Mouse (Mus musculus): ENCODE measurements around the gene 4930579F01Rik. TPM values are rescaled to one million over a fixed set of nuclear protein-coding genes. Genes with fewer than 3 reads are reported as not detected.

Gene 4930579F01Rik
- polyA plus RNA-seq, 1 experiment: not detected

- H3K4me3 ChIP-seq (replicated peaks; ENCODE audit: insufficient read depth, low read depth, low read length): no peak overlapping the region
- 77% methylated on average over 7 of the region's 7 CpGs for WGBS
Measured at GRCm38 (mm10) chr3:138225331-138225730, 31.7 kb upstream of the 4930579F01Rik start.

DNA sequence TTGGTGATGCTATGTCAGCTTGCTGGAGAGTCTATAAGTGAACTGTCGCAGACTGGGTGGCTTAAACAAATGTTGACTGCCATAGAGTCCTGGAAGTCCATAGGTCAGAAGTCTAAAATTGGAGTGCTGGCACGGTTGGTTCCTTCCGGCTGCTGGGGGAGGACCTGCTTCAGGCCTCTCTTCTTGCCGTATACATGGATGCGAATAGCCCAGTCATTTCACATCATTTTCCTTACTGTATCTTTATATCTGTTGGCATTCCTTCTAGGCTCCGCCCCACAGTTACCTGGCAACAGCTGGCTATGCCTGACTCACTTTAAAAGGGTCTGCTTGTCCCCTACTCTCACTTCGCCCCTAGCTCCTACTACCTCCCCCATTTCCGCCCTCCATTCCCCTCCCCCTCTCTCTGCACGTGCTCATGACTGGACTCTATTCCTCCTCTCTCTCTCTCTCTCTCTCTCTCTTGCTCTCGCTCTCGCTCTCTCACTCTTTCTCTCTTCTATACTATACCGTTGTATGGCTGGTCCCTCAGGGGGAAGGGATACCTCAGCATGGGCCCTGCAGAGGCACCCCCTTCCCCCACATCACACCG, 30.8 kb upstream of the 4930579F01Rik start:
- no peaks in the 10 kb centered on the region for H3K27me3 ChIP-seq (ENCODE audit: control insufficient read depth, insufficient read depth, low read length)
- 83% methylated on average over 13 of the region's 13 CpGs for WGBS
- H3K4me3 ChIP-seq (replicated peaks; ENCODE audit: insufficient read depth, low read depth, low read length): no peak overlapping the region
- TF ChIP-seq POLR2A (IDR thresholded peaks at IDR 0.05; ENCODE audit: borderline replicate concordance, insufficient read depth, low read length) (no peak), CTCF (IDR thresholded peaks at IDR 0.05; ENCODE audit: borderline replicate concordance, insufficient read depth, low read depth, low read length) (no peak)
- DNase-seq: no peak
- no peaks in the 10 kb centered on the region; the same call in 1 of the 2 replicates for H3K4me1 ChIP-seq (ENCODE audit: control insufficient read depth, insufficient read depth, low read length)
- H3K27ac ChIP-seq (ENCODE audit: insufficient read depth, low read length): no peak overlapping the region

More at GRCm38 (mm10) chr3:138225331-138225730, 31.7 kb upstream of the 4930579F01Rik start:
- Histone ChIP-seq H3K4me1 (ENCODE audit: control insufficient read depth, insufficient read depth, low read length) (no peaks in the 10 kb centered on the region; the same call in 1 of the 2 replicates), H3K27me3 (ENCODE audit: control insufficient read depth, insufficient read depth, low read length) (no peaks in the 10 kb centered on the region), H3K27ac (ENCODE audit: insufficient read depth, low read length) (no peak overlapping the region)
- DNase-seq: no peak
- TF ChIP-seq CTCF (IDR thresholded peaks at IDR 0.05; ENCODE audit: borderline replicate concordance, insufficient read depth, low read depth, low read length) (no peak), POLR2A (IDR thresholded peaks at IDR 0.05; ENCODE audit: borderline replicate concordance, insufficient read depth, low read length) (no peak)

- WGBS: 61% methylated on average over 5 of the region's 5 CpGs
- DNase-seq: peak; percentile 24 to 56
- no peak for TF ChIP-seq POLR2A (IDR thresholded peaks at IDR 0.05; ENCODE audit: borderline replicate concordance, insufficient read depth, low read length)
- peak; percentile 60; the same call in 1 of the 2 replicates for TF ChIP-seq CTCF (IDR thresholded peaks at IDR 0.05; ENCODE audit: borderline replicate concordance, insufficient read depth, low read depth, low read length)
- no peak overlapping the region for H3K27ac ChIP-seq (ENCODE audit: insufficient read depth, low read length)
- H3K27me3 ChIP-seq (ENCODE audit: control insufficient read depth, insufficient read depth, low read length): no peaks in the 10 kb centered on the region
- H3K4me3 ChIP-seq (replicated peaks; ENCODE audit: insufficient read depth, low read depth, low read length): no peak overlapping the region
- H3K4me1 ChIP-seq (ENCODE audit: control insufficient read depth, insufficient read depth, low read length): no peaks in the 10 kb centered on the region; the same call in 1 of the 2 replicates
Measured at GRCm38 (mm10) chr3:138222952-138223351, 29.3 kb upstream of the 4930579F01Rik start.

DNA sequence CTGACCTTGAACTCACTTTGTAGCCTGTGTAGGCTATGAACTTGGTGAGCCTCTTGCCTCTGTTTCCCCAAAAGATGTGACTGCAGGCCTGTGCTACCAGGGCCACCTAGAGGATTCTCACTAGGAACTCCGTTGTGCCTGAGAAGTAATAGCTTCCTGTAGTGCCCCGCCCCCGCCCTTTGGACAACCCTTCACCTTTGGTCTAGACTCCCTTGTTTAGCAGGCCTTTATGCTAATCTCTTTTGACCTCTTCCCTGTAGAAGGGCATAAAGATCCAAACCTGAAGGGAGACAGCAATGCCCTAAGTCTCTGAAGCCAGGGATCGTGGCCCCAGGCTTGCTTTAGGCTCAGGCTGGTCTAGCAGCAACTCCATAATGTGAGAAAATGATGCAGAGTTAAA, 28.9 kb upstream of the 4930579F01Rik start:
- H3K4me3 ChIP-seq (replicated peaks; ENCODE audit: insufficient read depth, low read depth, low read length): no peak overlapping the region
- DNase-seq: no peak
- no peaks in the 10 kb centered on the region for H3K27me3 ChIP-seq (ENCODE audit: control insufficient read depth, insufficient read depth, low read length)
- no peak for TF ChIP-seq POLR2A (IDR thresholded peaks at IDR 0.05; ENCODE audit: borderline replicate concordance, insufficient read depth, low read length)
- no peak for TF ChIP-seq CTCF (IDR thresholded peaks at IDR 0.05; ENCODE audit: borderline replicate concordance, insufficient read depth, low read depth, low read length)
- H3K4me1 ChIP-seq (ENCODE audit: control insufficient read depth, insufficient read depth, low read length): no peaks in the 10 kb centered on the region; the same call in 1 of the 2 replicates
- WGBS: 83% methylated on average over 4 of the region's 4 CpGs
- H3K27ac ChIP-seq (ENCODE audit: insufficient read depth, low read length): no peak overlapping the region

DNA sequence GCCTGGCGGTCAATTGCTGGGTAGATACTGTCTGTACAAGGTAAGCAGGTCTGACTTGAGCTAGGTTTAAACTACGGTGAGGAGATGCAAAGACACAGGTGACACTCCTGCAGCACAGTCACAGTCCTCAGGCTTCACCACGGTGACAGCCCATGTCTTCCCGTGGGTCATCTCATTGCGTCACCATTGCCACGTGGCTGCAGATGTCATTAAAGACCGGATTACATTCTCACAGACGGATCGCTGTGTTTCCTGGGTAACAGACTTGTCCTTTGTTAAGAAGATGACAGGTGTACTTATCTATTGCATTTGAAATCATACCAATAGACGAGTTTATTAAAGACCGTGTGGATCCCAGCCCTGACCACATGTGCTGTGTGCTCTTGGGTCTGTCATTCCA, 27.5 kb upstream of the 4930579F01Rik start:
- TF ChIP-seq POLR2A (IDR thresholded peaks at IDR 0.05; ENCODE audit: borderline replicate concordance, insufficient read depth, low read length): no peak
- TF ChIP-seq CTCF (IDR thresholded peaks at IDR 0.05; ENCODE audit: borderline replicate concordance, insufficient read depth, low read depth, low read length): no peak
- DNase-seq: no peak
- no peak overlapping the region for H3K4me3 ChIP-seq (replicated peaks; ENCODE audit: insufficient read depth, low read depth, low read length)
- H3K27ac ChIP-seq (ENCODE audit: insufficient read depth, low read length): no peak overlapping the region
- 62% methylated on average over 11 of the region's 11 CpGs for WGBS
- H3K27me3 ChIP-seq (ENCODE audit: control insufficient read depth, insufficient read depth, low read length): no peaks in the 10 kb centered on the region
- no peaks in the 10 kb centered on the region; the same call in 1 of the 2 replicates for H3K4me1 ChIP-seq (ENCODE audit: control insufficient read depth, insufficient read depth, low read length)

DNA sequence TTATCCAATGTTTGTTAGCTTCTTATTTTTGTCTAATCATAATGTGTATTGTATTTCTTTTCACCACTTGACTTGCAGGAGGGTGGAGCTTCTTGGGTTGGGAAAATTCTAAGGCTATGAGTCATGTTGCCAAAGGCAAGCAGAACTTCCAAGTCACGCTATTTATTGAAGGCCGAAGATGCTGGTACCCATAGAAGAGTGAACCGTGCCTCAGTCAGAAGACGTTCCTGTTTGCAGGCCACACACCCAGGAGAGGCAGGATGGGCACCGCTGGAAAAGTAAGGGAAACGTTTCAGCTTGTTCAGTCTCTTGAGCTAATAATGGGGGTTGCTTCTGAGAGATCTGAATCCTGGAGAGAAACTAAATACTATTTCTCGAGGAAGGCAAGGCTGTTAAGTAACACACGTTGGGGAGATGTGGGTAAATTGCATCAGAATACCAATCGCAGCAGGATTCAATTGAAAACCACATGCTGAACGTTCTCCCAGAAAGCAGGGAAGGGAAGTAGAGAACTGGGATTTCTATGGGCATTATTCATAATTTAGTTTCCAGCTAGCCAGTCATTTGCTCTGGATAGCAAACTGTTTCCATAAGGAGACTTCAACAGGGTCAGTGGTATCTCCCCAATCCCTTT, 24.1 kb upstream of the 4930579F01Rik start, which contains the start of gene Adh7:
Gene Adh7 (plus strand): TSS at position 130 of the 634 bp plus-strand sequence.
- no peak within 1 kb of the TSS for H3K27ac ChIP-seq (ENCODE audit: insufficient read depth, low read length)
- H3K27me3 ChIP-seq (ENCODE audit: control insufficient read depth, insufficient read depth, low read length): no peaks in the 10 kb centered on the region
- no peak for TF ChIP-seq CTCF (IDR thresholded peaks at IDR 0.05; ENCODE audit: borderline replicate concordance, insufficient read depth, low read depth, low read length)
- TF ChIP-seq POLR2A (IDR thresholded peaks at IDR 0.05; ENCODE audit: borderline replicate concordance, insufficient read depth, low read length): no peak
- no peak within 1 kb of the TSS for H3K4me3 ChIP-seq (replicated peaks; ENCODE audit: insufficient read depth, low read depth, low read length)
- no peaks in the 10 kb centered on the region for H3K4me1 ChIP-seq (ENCODE audit: control insufficient read depth, insufficient read depth, low read length)
- 78% methylated on average over 10 of the region's 10 CpGs for WGBS
- no peak for DNase-seq

DNA sequence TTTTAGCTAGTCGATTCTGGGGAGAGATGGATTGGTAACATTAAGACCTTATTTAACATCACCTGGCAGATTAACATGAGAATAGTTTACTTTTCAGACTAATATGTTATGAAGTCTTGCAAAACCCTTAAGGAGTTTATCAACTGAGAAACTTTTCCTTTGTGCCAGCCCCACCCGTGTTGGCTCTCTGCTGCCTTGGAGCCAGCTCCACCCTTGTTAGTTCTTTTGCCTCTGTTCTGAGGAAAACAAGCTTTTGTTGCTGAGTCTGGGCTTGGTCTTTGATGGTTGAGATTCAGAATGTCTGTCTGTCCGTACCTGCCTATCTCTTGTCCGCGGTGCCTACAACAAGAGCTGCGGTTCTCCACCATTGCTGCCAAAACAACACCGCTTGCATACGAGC, 22.5 kb upstream of the 4930579F01Rik start:
- Histone ChIP-seq H3K27me3 (ENCODE audit: control insufficient read depth, insufficient read depth, low read length) (no peaks in the 10 kb centered on the region), H3K4me1 (ENCODE audit: control insufficient read depth, insufficient read depth, low read length) (no peaks in the 10 kb centered on the region), H3K27ac (ENCODE audit: insufficient read depth, low read length) (no peak overlapping the region), H3K4me3 (replicated peaks; ENCODE audit: insufficient read depth, low read depth, low read length) (no peak overlapping the region)
- no peak for DNase-seq
- WGBS: 68% methylated on average over 8 of the region's 8 CpGs
- TF ChIP-seq POLR2A (IDR thresholded peaks at IDR 0.05; ENCODE audit: borderline replicate concordance, insufficient read depth, low read length) (no peak), CTCF (IDR thresholded peaks at IDR 0.05; ENCODE audit: borderline replicate concordance, insufficient read depth, low read depth, low read length) (no peak)

Measured in cerebellum, adult 2 months (tissue).